Mouse (Mus musculus): ENCODE data around the gene Rplp2. TPM values are rescaled to one million over a fixed set of nuclear protein-coding genes. Genes with fewer than 3 reads are reported as not detected.
A peak's percentile ranks its signal among the peaks of the same experiment; 100 is the strongest.

The Rplp2 gene
- polyA plus RNA-seq, 1 experiment from 2014 or later = 898 TPM

DNA sequence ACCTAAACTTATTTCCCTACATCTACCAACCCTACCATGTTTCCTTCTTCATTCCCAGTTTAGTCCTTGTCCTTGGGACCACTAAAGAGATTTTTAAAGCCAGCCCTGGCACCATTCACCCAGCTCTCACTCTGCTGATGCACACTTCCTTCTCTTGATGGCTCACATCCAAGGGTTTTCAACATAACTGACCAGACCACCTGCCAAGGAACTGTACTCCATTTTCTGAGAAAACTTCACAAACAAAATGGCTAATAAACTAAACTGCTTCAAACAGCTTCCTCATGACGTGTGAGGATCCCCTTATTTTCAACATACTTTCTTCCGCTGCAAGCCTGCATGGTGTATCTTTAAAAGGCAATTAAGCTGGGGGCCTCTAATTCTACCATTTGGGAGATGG is 6.5 kb downstream of the Rplp2 start:
- H3K4me1 ChIP-seq (ENCODE audit: control insufficient read depth, insufficient read depth, low read length) = peaks cover 9% of the 10 kb centered on the region
- DNase-seq (ENCODE audit: low spot score) (no peak), ATAC-seq (ENCODE audit: insufficient read depth, low FRiP score, low TSS enrichment) (no peak)
- no peaks in the 10 kb centered on the region for H3K9me3 ChIP-seq (ENCODE audit: control insufficient read depth, low read length)
- no peak overlapping the region for H3K4me3 ChIP-seq (ENCODE audit: low read depth, low read length)
- no peaks in the 10 kb centered on the region for H3K27me3 ChIP-seq (ENCODE audit: control insufficient read depth, insufficient read depth, low read length)
- no peak overlapping the region for H3K9ac ChIP-seq (ENCODE audit: low read length)
- WGBS = 79% methylated on average over 2 of the region's 2 CpGs
- H3K27ac ChIP-seq (ENCODE audit: low read depth, low read length) = no peak overlapping the region
- peaks cover 9% of the 10 kb centered on the region for H3K36me3 ChIP-seq (ENCODE audit: control insufficient read depth, insufficient read depth, low read length)
- H3K4me2 ChIP-seq (ENCODE audit: low read depth) = no peak overlapping the region

DNA sequence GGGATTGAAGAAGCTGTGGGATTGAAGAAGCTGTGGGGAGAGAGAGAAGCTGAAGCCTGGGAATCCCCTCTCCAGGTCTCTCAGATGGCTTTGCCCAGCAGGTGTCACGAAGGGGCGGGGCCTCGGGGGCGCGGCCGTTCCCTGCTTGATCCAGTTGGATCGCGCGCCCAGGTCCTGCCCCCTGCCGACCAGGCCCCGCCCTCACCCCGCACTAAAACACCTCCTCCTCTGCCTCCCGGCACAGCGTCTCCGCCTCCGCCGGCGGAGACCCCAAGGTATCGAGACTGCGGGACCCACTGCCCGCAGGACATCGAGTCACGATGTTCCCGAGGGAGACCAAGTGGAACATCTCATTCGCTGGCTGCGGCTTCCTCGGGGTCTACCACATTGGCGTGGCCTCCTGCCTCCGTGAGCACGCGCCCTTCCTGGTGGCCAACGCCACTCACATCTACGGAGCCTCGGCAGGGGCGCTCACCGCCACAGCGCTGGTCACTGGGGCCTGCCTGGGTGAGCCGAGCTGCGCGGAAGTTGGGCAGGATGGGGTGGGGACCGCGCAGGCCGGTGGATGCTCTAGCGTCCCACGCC is 7.9 kb downstream of the Rplp2 start, which contains the start of gene Pnpla2:
Gene Pnpla2 (plus strand): TSS at position 232 of the 585 bp plus-strand sequence.
- peaks cover 5% of the 10 kb centered on the region for H3K36me3 ChIP-seq (ENCODE audit: control insufficient read depth, insufficient read depth, low read length)
- H3K4me3 ChIP-seq (ENCODE audit: low read depth, low read length) = peak within 1 kb of the TSS; percentile 46
- DNase-seq (ENCODE audit: low spot score) (peak; percentile 92), ATAC-seq (ENCODE audit: insufficient read depth, low FRiP score, low TSS enrichment) (peak; percentile 80)
- H3K9ac ChIP-seq (ENCODE audit: low read length) = peak within 1 kb of the TSS; percentile 62
- H3K27me3 ChIP-seq (ENCODE audit: control insufficient read depth, insufficient read depth, low read length) = peaks cover 4% of the 10 kb centered on the region; the same call in 1 of the 2 replicates
- H3K27ac ChIP-seq (ENCODE audit: low read depth, low read length) = peak within 1 kb of the TSS; percentile 67; the same call in 1 of the 2 replicates
- H3K4me2 ChIP-seq (ENCODE audit: low read depth) = peak within 1 kb of the TSS; percentile 66
- no peaks in the 10 kb centered on the region for H3K9me3 ChIP-seq (ENCODE audit: control insufficient read depth, low read length)
- H3K4me1 ChIP-seq (ENCODE audit: control insufficient read depth, insufficient read depth, low read length) = peaks cover 6% of the 10 kb centered on the region
- WGBS = under 1% methylated on average over 45 of the region's 45 CpGs

GRCm38 (mm10) chr7:141455610-141456314 is 8.6 kb downstream of the Rplp2 start:
- WGBS = 2% methylated on average over 23 of the region's 23 CpGs
- peak; percentile 17; the same call in 1 of the 2 replicates for ATAC-seq (ENCODE audit: insufficient read depth, low FRiP score, low TSS enrichment)
- Histone ChIP-seq H3K9me3 (ENCODE audit: control insufficient read depth, low read length) (no peaks in the 10 kb centered on the region), H3K9ac (ENCODE audit: low read length) (peak overlapping the region; percentile 62), H3K4me3 (ENCODE audit: low read depth, low read length) (peak overlapping the region; percentile 46), H3K27ac (ENCODE audit: low read depth, low read length) (peak overlapping the region; percentile 67; the same call in 1 of the 2 replicates), H3K4me1 (ENCODE audit: control insufficient read depth, insufficient read depth, low read length) (peaks cover 6% of the 10 kb centered on the region), H3K27me3 (ENCODE audit: control insufficient read depth, insufficient read depth, low read length) (peaks cover 11% of the 10 kb centered on the region), H3K4me2 (ENCODE audit: low read depth) (peak overlapping the region; percentile 66), H3K36me3 (ENCODE audit: control insufficient read depth, insufficient read depth, low read length) (peaks cover 5% of the 10 kb centered on the region)
- DNase-seq (ENCODE audit: low spot score) = peak; percentile 47

GRCm38 (mm10) chr7:141456739-141457138 is 9.6 kb downstream of the Rplp2 start:
- H3K9me3 ChIP-seq (ENCODE audit: control insufficient read depth, low read length) = no peaks in the 10 kb centered on the region
- H3K9ac ChIP-seq (ENCODE audit: low read length) = no peak overlapping the region
- H3K4me1 ChIP-seq (ENCODE audit: control insufficient read depth, insufficient read depth, low read length) = peaks cover 7% of the 10 kb centered on the region
- no peak for DNase-seq (ENCODE audit: low spot score)
- peaks cover 21% of the 10 kb centered on the region for H3K27me3 ChIP-seq (ENCODE audit: control insufficient read depth, insufficient read depth, low read length)
- no peak overlapping the region for H3K4me2 ChIP-seq (ENCODE audit: low read depth)
- no peak for ATAC-seq (ENCODE audit: insufficient read depth, low FRiP score, low TSS enrichment)
- no peak overlapping the region for H3K4me3 ChIP-seq (ENCODE audit: low read depth, low read length)
- WGBS = 93% methylated on average over 6 of the region's 6 CpGs
- H3K36me3 ChIP-seq (ENCODE audit: control insufficient read depth, insufficient read depth, low read length) = peaks cover 2% of the 10 kb centered on the region; the same call in 1 of the 2 replicates
- no peak overlapping the region for H3K27ac ChIP-seq (ENCODE audit: low read depth, low read length)

GRCm38 (mm10) chr7:141457236-141457635 is 10.1 kb downstream of the Rplp2 start:
- Histone ChIP-seq H3K27me3 (ENCODE audit: control insufficient read depth, insufficient read depth, low read length) (peaks cover 26% of the 10 kb centered on the region), H3K4me2 (ENCODE audit: low read depth) (no peak overlapping the region), H3K9ac (ENCODE audit: low read length) (no peak overlapping the region), H3K27ac (ENCODE audit: low read depth, low read length) (no peak overlapping the region), H3K36me3 (ENCODE audit: control insufficient read depth, insufficient read depth, low read length) (no peaks in the 10 kb centered on the region), H3K4me1 (ENCODE audit: control insufficient read depth, insufficient read depth, low read length) (peaks cover 11% of the 10 kb centered on the region), H3K9me3 (ENCODE audit: control insufficient read depth, low read length) (no peaks in the 10 kb centered on the region), H3K4me3 (ENCODE audit: low read depth, low read length) (no peak overlapping the region)
- DNase-seq (ENCODE audit: low spot score) = no peak
- ATAC-seq (ENCODE audit: insufficient read depth, low FRiP score, low TSS enrichment) = no peak
- 92% methylated on average over 14 of the region's 14 CpGs for WGBS

- Histone ChIP-seq H3K9me3 (ENCODE audit: control insufficient read depth, low read length) (no peaks in the 10 kb centered on the region), H3K27ac (ENCODE audit: low read depth, low read length) (no peak overlapping the region), H3K4me1 (ENCODE audit: control insufficient read depth, insufficient read depth, low read length) (peaks cover 11% of the 10 kb centered on the region), H3K36me3 (ENCODE audit: control insufficient read depth, insufficient read depth, low read length) (no peaks in the 10 kb centered on the region), H3K27me3 (ENCODE audit: control insufficient read depth, insufficient read depth, low read length) (peaks cover 35% of the 10 kb centered on the region), H3K4me3 (ENCODE audit: low read depth, low read length) (no peak overlapping the region), H3K4me2 (ENCODE audit: low read depth) (no peak overlapping the region), H3K9ac (ENCODE audit: low read length) (no peak overlapping the region)
- ATAC-seq (ENCODE audit: insufficient read depth, low FRiP score, low TSS enrichment) (no peak), DNase-seq (ENCODE audit: low spot score) (peak; percentile 46)
- 81% methylated on average over 15 of the region's 15 CpGs for WGBS
These were observed 11.0 kb downstream of the Rplp2 start for GRCm38 (mm10) chr7:141457986-141458660.

GRCm38 (mm10) chr7:141458661-141459060 is 11.5 kb downstream of the Rplp2 start:
- Histone ChIP-seq H3K27ac (ENCODE audit: low read depth, low read length) (no peak overlapping the region), H3K36me3 (ENCODE audit: control insufficient read depth, insufficient read depth, low read length) (no peaks in the 10 kb centered on the region), H3K4me1 (ENCODE audit: control insufficient read depth, insufficient read depth, low read length) (peaks cover 11% of the 10 kb centered on the region), H3K9me3 (ENCODE audit: control insufficient read depth, low read length) (no peaks in the 10 kb centered on the region), H3K4me2 (ENCODE audit: low read depth) (no peak overlapping the region), H3K4me3 (ENCODE audit: low read depth, low read length) (no peak overlapping the region), H3K27me3 (ENCODE audit: control insufficient read depth, insufficient read depth, low read length) (peaks cover 40% of the 10 kb centered on the region), H3K9ac (ENCODE audit: low read length) (no peak overlapping the region)
- WGBS = 92% methylated on average over 11 of the region's 11 CpGs
- DNase-seq (ENCODE audit: low spot score) = no peak
- ATAC-seq (ENCODE audit: insufficient read depth, low FRiP score, low TSS enrichment) = no peak

- ATAC-seq (ENCODE audit: insufficient read depth, low FRiP score, low TSS enrichment) (no peak), DNase-seq (ENCODE audit: low spot score) (no peak)
- WGBS = 91% methylated on average over 17 of the region's 17 CpGs
- Histone ChIP-seq H3K4me2 (ENCODE audit: low read depth) (no peak overlapping the region), H3K9ac (ENCODE audit: low read length) (no peak overlapping the region), H3K27ac (ENCODE audit: low read depth, low read length) (no peak overlapping the region), H3K27me3 (ENCODE audit: control insufficient read depth, insufficient read depth, low read length) (peaks cover 46% of the 10 kb centered on the region), H3K4me1 (ENCODE audit: control insufficient read depth, insufficient read depth, low read length) (peaks cover 11% of the 10 kb centered on the region), H3K9me3 (ENCODE audit: control insufficient read depth, low read length) (no peaks in the 10 kb centered on the region), H3K36me3 (ENCODE audit: control insufficient read depth, insufficient read depth, low read length) (no peaks in the 10 kb centered on the region), H3K4me3 (ENCODE audit: low read depth, low read length) (no peak overlapping the region)
These were observed 12.1 kb downstream of the Rplp2 start for GRCm38 (mm10) chr7:141459301-141459711.

All from neural tube, embryonic 11.5 days (tissue).